Mouse (Mus musculus) adrenal gland, postnatal 10 days (tissue): ENCODE measurements around the gene Aebp2. TPM values are rescaled to one million over a fixed set of nuclear protein-coding genes. Genes with fewer than 3 reads are reported as not detected.

ENCODE experiments used
- DNase-seq: peaks from one replicate; pipeline ENCODE4 v3.0.0; 2021; ENCODE audit warnings: mixed read lengths
- total RNA-seq, 2 experiments: library from RNA; stranded (reverse); gene quantifications; 2 replicates each; pipeline ENCODE4 v1.2.3; 2021

Aebp2 gene
- total RNA-seq, 2 experiments from 2014 or later = 45.9 to 52.0 TPM

GRCm38 (mm10) chr6:140697994-140698393, 75.5 kb downstream of the Aebp2 start:
- peak; percentile 44 for DNase-seq

GRCm38 (mm10) chr6:140698596-140698995, 76.1 kb downstream of the Aebp2 start:
- DNase-seq = no peak

- DNase-seq = no peak
Measured at GRCm38 (mm10) chr6:140701259-140701658, 78.8 kb downstream of the Aebp2 start.

GRCm38 (mm10) chr6:140705132-140705531, 82.7 kb downstream of the Aebp2 start:
- DNase-seq = no peak

DNA sequence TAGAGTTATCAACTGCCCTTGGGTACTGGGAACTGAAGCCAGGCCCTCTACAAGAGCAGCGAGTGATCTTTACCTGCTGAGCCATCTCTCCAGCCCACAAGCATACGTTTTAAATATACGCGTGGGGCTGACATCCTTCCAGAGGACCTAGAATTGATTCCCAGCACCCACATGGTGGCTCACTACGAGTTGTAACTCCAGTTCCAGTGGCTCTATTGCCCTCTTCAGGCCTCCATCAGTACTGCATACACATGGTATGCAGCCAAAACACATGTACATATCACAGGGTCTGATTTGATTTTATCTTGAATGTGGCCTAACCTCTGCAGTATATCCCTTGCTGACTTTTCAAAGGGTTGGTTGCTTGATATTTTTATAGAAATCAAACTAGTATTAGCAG, 83.6 kb downstream of the Aebp2 start:
- no peak for DNase-seq

- no peak for DNase-seq
Measured at GRCm38 (mm10) chr6:140708059-140708458, 85.6 kb downstream of the Aebp2 start.

DNA sequence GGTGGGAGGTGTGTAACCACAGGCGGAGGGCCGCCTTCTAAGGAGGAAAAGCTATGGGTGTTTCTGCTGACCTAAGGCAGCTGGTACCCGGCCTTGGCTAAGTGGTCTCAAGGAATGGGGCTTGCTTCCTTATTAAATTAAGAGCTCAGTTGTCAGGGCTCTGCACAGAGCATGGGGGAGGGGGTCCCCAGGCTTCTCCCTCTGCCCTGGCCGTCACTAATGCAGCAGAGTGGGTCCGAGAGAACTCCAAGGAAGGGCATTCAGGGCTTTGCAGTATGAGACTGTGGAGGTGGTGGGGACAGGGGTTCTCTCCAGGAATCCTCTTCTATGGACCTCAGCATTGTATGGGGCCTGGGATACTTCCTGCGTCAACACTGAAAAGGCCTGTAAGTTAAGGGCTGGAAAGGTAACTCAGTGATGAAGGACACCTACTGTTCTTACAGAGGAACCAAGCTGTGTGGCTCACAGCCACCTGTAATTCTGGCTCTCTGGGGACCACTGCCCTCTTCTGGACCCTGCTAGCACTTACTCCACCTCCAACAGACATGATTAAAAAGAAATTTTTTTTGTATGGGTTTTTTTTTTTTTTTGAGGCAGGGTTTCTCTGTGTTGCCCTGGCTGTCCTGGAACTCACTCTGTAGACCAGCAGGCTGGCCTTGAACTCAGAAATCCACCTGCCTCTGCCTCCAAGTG, 87.1 kb downstream of the Aebp2 start:
- DNase-seq = no peak

GRCm38 (mm10) chr6:140712754-140713153, 90.3 kb downstream of the Aebp2 start:
- peak; percentile 81 for DNase-seq

DNA sequence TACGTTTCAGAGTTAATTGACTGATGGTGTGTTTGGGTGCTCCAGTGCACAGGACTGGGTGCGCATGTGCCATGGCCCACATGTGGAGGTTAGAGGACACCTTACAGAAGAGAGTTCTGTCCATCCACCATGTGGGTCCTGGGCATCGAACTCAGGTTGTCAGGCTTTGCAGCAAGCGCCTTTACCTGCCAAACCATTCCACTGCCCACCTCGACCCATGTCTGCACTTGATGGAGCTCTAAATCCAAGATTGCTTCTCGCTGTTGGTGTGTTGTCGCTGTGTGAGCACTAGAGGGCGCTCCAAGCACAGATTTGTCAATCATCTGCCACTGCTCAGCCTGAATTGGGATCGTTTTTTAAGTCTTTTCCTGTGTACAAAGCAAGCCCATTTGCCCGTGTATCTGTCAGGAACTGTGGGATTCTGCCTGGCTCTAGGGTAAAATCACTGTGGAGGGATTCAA, 92.5 kb downstream of the Aebp2 start:
- DNase-seq = peak; percentile 78

DNA sequence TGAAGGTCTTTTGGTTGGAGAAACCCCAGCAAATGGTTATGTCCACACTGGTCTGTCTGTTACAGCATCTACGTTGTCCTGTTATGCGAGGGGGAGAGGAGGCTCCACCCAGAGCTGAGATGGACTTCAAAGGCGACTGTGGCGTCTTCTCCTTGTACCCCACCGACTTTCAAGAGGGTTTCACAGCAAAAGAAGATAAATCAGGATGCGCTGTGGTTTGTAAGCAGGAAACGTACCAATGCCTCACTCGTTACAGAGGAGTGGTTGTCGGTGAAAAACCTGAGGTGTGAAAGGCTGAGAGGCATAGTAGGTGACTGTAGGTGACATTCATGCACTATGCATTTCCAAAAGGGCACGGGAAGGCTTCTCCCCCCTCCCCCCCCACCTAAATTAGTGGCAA, 99.6 kb downstream of the Aebp2 start:
- DNase-seq = no peak

Other genes starting within 250 kb of the Aebp2 start
- 10 to 100 TPM; 29.6 to 37.9 TPM for gene Plekha5, start 198.6 kb upstream of the Aebp2 start, total RNA-seq
- not detected for gene Gm11077, start 106.6 kb downstream of the Aebp2 start, total RNA-seq